Mouse (Mus musculus) embryo, embryonic 11.5 days (tissue): ENCODE measurements around the gene Pde7b.

Experiments used
- DNase-seq: peaks from one replicate; pipeline ENCODE4 v3.0.0-alpha.2; 2012; ENCODE audit warnings: low read depth, low spot score

The Pde7b gene

DNA sequence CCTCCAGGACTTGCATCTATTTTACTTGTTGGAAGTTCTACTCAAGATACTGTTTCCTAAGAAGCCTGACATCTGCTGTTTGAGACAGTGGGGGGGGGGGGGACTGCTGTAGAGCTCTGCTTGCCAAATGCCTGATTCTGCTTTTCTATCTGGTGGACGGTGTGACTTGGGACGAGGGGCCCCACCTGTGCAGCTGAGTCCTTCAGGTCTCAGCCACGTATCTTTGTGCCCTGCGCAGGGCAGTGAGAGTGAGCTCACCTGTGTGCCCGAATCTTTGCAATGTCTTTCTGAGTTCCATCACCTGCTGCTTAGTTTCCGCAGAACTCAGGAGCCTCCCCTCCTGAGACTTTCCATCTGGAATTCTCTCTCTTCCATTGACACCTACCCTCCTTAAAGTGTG, 70.7 kb downstream of the Pde7b start:
- DNase-seq: no peak

DNA sequence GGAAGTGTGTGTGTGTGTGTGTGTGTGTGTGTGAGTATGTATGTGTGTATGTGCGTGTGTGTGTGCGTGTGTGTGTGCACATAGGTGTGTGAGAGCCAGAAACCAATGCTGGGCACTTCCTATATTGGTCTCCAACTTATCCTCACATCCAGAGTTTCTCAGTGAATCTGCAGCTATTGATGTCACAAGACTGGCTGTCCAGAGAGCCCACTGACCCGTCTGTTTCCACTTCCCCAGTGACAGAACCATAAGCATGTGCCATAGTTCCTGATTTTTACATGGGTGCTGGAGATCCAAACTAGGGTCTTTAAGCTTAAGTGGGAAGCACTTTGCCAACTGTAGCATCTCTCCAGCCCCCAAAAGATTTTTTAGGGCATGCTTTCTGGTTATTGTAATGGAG, 71.6 kb downstream of the Pde7b start:
- no peak for DNase-seq

DNA sequence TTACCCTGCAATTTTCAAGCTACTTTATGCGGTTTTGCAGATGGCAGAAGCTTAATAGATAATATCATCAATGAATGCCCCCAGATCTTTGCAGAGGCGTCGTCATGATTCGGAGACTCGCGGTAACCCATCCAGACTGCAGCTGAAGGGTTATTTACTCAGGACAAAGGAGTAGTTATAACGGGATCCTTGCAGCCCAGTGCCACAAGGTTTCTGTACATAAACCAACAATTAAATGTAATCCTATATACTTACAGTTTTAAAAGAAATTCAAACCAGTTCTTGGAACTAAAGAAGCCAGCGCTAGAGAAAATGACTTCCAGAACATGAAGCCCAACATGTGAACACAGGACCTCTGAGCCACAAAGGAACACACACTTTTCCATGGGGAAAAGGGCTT, 88.5 kb downstream of the Pde7b start:
- DNase-seq: no peak

DNA sequence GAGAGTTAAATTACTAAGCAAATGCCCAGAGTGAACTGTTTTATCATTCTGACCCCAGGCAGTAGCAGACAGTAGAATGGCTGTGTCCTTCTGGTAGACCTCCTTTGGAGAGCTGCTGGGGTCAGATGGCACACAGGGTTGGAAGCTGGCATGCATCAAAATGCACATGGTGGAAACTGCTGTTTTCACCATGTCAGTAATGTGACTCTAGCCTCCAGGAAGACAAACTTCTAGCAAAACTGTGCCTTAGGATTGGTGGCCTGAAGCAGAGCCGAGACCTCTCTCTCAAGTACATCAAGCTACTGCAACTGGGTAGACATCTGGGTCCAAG, 91.8 kb downstream of the Pde7b start:
- no peak for DNase-seq

DNA sequence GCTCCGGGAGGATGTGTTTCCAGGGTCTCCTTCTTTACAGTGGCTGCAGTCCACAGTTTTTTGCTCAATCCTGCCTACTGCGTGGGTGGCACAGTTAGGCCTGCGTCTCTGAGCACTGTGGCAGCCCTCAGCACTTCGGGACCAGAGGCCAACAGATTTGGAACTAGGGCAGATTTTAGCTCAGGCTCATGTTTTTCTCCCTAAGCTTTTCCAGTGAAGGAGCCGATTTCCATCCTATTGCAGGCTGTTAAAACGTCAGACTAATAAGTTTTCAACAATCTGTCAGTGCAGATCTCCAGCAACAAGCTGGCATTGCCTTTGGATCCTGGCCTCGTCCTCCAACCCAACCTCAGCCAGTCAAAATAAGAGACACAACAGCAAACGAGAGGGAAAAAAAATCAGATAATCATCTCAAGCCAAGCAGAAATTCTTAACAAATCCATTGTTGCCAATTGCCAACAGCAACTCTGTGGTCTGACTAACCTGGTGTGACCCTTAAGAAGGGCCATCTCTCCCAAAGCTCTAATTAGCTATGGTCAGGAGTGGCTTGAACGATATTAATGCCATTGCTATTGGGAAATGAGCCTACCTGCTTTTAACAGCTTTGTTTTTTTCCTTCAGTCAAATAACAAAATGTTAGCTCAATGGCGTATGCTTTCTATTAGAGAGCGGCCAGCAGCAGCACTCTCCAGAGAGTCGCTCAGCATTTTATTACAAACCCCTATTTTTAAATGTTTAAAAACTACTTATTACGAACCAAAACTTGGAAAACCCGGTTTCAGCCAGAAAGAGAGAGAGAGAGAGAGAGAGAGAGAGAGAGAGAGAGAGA, 92.4 kb downstream of the Pde7b start:
- no peak for DNase-seq

DNA sequence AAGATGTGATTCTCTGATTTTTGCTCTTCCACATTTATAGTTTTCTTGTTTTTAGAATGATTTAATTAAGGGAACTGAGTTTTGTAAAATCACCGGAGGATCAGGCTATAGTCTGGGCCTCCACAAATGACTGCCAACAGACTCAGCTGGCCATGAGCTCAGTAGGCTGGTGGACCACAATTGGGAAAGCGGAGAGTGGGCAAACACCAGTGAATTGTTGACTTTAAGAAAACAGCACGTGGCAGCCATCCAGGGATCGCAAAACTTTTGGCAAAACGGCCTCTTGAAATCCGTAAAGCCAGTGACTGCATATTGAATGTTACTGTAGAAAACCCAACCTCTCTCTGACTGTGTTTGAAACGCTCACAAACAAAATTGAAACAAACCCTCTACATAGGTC, 94.8 kb downstream of the Pde7b start:
- no peak for DNase-seq

DNA sequence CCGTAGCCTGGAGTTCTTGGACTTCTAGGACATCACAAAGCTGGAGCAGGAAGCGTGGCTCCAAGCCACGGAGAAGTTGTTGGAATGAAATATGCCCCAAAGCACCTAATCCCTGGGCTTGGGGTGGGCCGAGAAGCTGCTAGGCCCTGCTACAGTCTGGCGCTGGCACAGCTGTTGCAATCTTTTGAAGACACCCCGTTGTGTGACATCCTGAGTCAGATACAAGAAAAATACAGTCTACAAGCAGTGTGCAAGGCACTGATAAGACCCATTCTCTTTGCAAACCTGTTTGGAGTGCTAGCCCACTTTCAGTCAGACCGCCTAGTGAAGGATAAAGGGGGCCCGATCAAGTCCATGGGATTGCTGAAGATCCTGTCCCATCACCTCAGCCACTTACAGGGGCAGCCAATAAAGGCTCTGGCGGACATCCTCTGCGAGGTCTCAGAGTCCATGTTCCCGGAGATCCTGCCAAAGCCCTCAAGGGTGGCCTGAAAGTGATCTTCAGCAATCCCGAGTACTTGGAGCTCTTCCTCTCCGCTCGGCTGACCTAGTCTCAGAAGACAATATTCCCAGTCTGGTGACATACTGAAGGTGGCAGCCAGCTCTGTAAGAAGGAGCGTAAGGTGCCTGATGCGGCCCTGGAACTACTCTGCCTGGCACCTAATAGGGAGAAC, 99.0 kb downstream of the Pde7b start:
- no peak for DNase-seq

DNA sequence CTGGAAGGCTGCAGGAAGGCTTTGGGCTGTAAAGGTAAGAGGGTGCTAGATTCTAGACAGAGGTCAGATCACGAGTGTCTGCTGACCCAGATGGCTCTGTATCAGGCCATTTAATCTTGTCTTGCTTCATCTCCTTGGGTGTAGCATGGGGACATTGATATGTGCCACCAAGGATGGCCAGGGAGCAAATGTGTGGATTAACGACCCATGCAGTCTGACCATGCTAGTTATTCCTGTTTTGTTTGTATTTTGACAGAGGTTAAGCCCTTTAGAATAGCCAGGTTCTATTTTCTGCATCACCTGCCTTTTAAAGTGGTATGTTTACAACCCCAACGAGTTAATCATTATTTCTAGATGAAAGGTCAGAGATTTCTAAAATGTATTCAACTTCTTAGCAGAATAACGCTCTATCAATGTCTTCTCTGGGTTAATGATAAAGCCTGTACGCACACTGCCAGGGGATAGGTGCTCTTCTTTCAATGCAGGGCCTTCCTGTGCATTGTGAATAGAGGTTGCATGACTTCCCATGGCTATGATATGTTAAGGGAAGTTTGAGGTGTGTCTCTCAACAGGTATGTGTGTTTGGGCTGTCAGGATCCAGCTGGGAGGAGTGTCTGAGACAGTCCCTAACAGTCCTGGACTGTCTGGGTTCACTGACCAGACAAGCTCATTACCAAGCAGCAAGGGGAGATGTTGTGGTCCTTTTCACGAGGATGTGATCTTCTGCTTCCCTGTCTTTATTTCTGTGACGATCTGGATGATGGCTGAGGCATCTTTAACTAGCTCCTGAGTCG, 103.0 kb downstream of the Pde7b start:
- DNase-seq: no peak

DNA sequence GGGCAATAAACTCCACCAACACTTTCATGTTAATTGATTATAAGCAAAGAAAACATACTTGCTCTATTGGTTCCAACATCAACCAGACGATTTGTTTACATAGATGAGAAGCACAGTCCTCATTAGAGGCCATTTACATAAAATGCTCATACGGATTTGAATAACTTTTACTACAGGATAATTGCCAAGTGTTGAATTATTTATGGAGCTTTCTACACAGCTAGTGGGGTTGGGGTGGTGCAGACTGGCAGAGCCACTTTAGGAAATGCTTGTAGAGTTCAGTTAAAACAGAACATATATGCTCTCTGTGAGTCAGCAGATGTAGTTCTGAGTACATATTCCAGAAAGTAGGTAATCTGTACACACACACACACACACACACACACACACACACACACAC, 118.9 kb downstream of the Pde7b start:
- no peak for DNase-seq

DNA sequence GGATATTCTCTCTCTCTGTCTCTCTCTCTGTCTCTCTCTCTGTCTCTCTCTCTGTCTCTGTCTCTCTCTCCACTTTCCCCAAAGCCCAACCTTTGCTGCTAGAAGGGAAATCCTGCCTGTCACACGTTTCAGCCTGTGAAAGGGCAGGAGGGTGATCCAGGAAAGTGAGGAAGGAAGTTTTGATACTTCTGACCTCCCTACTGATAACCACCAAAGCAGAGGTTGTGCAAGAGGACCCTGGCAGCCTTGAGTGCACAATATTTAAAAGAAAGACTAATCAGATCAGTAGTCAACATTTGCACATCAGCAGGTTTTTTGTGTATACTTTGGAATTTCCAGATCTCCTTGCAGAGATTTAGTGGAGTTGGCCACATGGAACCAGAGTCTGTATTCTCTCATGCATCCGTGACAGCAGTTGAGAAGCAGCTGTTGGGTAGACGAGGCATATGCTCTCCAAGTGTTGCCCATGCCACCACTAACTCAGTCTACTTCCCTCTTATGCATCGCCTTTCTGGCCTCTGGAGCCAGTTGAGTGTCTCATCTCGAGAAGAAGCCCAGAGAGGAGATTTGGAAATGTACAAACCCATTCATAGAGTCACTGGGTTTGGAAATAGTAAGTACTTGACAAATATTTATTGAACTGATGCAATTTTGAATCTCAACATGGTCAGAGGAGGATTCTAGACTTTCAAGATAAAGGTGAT, 129.6 kb downstream of the Pde7b start:
- no peak for DNase-seq

DNA sequence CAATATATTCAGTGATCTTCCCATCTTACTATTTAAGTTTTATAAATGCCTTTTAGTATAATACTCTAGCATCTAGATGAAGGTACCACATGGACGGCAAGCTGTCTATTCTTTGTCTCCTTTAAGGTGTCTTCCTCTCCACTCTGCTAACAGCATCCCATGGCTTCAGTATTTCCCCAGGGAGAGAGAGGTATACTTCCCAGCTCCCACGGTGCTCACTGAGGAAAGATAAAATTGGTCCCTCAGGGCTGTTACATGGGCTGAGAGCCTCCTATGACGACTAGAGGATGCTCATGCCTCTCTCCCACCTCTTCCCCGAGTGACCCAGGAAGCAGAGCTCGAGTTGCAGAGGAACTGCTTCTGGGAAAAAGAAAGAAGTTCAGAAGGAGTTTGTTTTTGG, 130.9 kb downstream of the Pde7b start:
- no peak for DNase-seq

DNA sequence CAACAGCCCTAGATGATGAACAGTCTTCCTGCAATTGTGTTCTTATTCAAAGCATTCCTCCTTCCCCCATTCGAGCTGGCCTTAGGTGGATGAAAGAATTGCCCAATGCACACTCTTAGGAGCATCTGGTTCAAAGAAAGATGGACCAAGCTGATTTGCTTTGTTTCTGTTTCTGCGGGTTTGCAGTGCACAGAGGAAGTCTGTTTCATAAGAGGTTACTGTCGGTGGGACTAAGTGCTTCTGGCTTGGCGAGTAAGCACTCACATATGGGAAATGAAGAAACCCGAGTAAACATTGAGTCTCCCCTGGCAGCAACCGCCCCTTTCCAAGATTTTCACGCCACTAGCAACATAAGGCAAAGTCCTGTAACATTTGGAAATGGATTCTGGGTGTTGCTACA, 134.8 kb downstream of the Pde7b start:
- no peak for DNase-seq

DNA sequence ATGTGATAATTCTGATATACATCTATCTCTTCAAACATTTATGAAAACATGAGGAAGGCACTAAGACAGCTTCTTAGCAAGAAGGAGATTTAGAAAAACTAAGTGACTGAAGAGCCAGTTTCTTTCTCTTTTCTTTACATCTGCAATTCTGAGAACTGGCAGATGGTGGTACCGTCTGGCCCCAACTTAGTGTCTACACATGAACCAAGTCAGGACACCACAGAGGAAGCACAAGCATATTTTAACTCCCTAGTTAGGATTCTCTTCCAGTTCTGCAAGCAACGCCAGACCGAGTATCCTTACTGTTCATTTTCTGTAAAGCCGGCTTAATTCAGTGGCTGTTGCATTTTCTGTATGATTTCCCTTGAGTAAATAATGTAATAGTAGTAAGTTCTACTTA, 138.9 kb downstream of the Pde7b start:
- no peak for DNase-seq

DNA sequence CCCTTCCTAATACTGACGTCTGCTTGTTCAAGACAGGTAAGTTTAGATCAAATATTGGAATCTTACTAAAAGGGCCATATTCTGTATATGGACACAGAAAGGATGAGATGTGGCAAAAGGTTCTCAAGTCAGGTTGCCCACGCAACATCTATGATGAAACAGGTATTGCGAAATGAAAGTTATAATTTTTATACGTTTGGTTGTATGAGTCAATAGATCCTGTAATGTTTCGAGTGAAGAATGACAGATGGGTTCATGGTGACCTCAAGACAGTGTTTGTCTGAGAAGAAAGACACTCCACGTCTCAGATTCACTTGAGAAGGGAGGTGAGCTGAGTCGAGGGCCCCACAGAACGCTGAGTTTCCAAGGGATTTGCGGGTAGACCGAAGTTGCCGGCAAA, 149.9 kb downstream of the Pde7b start:
- DNase-seq: no peak

DNA sequence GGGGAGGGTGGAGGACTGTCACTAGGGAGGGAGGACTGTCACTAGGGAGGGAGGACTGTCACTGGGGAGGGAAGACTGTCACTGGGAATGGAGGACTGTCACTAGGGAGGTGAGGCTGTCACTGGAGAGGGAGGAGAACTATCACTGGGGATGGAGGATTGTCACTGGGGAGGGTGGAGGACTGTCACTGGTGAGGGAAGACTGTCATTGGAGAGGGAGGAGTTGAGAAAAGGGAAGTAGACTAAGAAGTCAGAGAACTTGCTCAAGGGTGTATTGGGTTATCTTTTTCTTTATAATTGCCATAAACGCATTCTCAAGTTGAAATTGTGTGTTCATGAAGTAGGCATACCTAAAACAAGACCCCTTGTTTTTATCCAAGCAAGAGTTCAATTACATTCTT, 150.5 kb downstream of the Pde7b start:
- no peak for DNase-seq

DNA sequence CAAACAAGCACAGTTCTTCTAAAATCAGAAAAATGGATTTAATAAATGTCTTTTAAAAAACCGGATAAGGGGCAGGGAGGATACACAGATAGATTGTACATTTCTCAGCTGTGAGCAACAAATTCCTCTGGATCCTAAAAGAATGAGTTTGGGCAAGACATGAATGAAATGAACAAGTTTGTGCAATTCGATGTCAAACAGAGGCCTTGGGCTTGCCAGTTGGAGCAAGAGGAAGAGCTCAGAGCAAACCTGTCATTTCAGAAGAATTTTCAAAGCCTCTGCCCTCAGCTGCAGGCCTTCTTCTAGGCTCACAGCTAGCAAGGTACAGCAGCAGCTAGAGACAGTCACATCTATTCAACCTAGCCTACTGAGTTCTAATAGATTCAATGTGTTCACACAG, 153.4 kb downstream of the Pde7b start:
- DNase-seq: no peak

DNA sequence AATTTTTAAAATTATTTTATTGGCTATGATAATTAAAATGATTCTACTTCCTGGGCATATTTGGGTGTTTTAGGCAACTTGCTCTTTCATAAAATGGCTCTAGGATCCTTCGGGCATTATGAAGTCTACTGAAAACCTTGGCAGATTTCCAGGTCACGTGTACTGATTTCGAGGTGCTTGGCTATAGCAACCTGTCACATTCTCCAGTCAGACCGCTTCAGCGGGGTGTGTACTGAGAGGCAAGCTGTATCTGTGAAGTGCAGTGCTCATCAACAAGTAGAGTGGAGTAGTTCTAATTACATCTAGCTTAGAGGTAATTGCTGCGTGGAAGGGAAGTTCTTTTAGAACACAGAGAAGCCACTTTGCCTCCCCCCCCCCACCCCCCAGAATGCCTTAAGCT, 156.2 kb downstream of the Pde7b start:
- DNase-seq: no peak

DNA sequence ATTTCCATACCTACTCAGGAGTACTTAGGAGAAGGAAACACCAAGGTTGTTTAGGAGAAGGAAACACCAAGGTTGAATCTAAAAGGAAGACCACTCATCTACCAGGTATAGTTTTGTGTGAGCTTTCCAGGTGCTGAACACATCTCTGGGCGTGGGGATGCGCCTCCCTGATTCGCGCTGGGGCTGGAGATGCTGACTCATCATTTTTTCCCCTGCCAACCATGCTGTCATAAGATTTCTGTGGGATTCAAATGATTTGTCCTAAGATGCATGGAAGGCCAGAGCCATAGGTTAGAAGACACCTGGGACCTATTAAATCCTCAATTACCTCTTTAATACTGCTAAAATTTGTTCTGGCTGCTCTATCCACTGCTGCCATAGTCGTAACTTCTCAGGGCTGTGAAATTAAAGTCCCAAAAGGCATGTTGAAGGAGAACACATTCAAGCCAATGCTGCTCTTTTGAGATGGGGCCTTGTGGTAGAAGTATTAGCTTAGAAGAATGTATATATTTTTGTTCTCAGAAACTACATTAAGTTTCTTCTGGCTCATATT, 157.1 kb downstream of the Pde7b start:
- no peak for DNase-seq

DNA sequence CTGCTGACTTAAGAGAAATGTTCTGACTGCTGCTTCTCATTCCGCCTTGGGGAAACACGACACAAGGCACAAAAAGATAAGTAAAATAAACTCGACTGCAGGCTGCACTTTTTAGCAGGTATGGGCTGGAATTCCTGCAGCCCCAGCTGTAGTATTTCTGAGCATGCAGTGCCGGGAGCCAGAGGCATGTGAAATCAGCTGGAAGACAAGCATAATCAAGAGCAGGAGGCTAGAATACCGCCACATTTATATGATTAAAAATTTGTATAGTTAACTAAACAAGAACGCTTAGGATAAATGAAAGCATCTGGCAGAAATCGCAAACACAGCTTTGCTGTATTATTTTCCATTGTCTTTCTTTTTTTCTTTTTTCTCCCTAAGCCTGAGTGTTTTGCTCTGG, 168.4 kb downstream of the Pde7b start:
- DNase-seq: no peak

DNA sequence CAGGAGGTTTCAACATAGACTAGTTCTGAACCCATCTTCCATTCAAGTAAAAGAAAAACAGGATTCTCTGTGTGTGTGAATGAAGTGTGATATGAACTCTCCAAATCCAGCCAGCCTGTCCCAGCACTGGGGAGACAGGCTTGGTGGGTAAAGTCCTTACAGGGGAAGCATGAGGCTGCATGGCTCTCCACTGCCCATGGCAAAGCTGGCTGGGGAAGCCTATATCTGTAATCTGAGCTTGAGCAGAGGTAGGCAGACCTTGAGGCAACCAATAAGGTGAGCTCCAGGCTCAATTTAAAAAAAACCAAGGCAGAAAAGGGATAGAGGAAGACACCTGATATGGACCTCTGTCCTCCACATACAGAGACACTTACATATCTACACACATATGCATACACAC, 173.5 kb downstream of the Pde7b start:
- no peak for DNase-seq

DNA sequence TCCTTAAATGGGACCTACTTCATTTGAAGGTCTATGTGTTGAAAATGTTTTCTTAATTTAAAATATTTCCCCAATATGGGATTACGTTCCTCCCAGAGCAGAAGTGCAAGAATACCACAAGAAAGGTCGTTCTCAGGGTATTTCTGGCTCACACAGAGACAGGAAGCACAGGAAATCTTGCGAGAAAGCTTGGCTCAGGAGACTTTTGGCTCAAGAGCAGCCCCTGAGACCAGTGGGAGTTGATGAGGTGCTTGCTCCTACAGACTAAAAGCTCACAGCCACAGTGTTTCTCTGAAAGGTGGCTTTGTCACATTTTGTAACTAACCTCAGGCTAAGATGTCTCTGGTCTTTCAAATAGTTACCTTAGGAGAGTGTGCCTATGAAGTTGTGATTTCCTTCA, 174.1 kb downstream of the Pde7b start:
- DNase-seq: no peak

DNA sequence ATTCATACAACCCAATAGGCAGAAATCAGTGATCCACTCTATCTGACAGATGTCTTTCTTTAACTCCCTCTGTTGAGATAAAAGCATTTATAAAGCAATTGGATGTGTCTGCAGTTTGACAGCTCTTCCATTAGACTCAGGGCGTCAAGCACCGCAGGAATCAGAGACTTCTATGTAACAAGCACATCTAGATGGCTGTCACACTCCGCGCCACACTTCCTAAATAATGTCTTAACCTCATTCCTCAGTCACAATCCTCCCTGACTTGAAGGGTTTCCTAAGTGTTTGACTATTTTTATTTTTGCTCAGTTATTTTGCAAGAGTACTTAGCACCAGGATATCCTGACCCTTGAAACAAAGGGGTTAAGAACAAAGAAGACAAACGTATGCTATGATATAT, 174.7 kb downstream of the Pde7b start:
- no peak for DNase-seq
